Mouse (Mus musculus): Measurements from ENCODE around the gene Olfr1410. TPM values are rescaled to one million over a fixed set of nuclear protein-coding genes. Genes with fewer than 3 reads are reported as not detected.

The Olfr1410 gene
- total and polyA plus RNA-seq, 3 experiments = not detected

GRCm38 (mm10) chr1:92641514-92642272 lies 36.1 kb downstream of the Olfr1410 start, which contains the start of gene Cops9 (continued):
- TF ChIP-seq E2F4 (IDR thresholded peaks at IDR 0.05; ENCODE audit: borderline replicate concordance, low read depth, low read length) (no peak), SMC3 (IDR thresholded peaks at IDR 0.05; ENCODE audit: low read depth, low read length) (no peak), NRF1 (IDR thresholded peaks at IDR 0.05; ENCODE audit: insufficient read depth, low read depth, low read length, poor library complexity, severe bottlenecking) (no peak), ZC3H11A (IDR thresholded peaks at IDR 0.05; ENCODE audit: low read depth, low read length) (no peak), MAZ (IDR thresholded peaks at IDR 0.05; ENCODE audit: low read depth, low read length) (no peak), GATA1 (IDR thresholded peaks at IDR 0.05; ENCODE audit: low read depth, low read length) (peak; percentile 91), KAT2A (conservative IDR thresholded peaks at IDR 0.05; ENCODE audit: low read depth, low read length) (peak; percentile 21), HCFC1 (IDR thresholded peaks at IDR 0.05; ENCODE audit: low read depth, low read length) (peak; percentile 93), TCF12 (IDR thresholded peaks at IDR 0.05; ENCODE audit: low read depth, low read length) (peak; percentile 70), CHD2 (IDR thresholded peaks at IDR 0.05; ENCODE audit: low read length) (no peak), UBTF (IDR thresholded peaks at IDR 0.05; ENCODE audit: borderline replicate concordance, insufficient read depth, low read depth, low read length) (no peak)

GRCm38 (mm10) chr1:92643691-92644090 lies 38.1 kb downstream of the Olfr1410 start:
- Histone ChIP-seq H3K36me3 (ENCODE audit: control insufficient read depth in 1 of 2, insufficient read depth in 2 of 2, low read length in 2 of 2) (peaks cover 0 to 22% of the 10 kb centered on the region in 2 experiments; a peak in 3 of 4 replicates), H3K4me1 (ENCODE audit: control insufficient read depth in 1 of 2, insufficient read depth in 2 of 2, low read length in 2 of 2) (peaks cover 3 to 25% of the 10 kb centered on the region in 2 experiments), H3K4me3 (ENCODE audit: control insufficient read depth in 1 of 2, insufficient read depth in 1 of 2, low read depth in 2 of 2, low read length in 2 of 2) (no peak overlapping the region), H3K79me2 (ENCODE audit: control insufficient read depth, insufficient read depth, low read length, poor library complexity) (peaks cover 29% of the 10 kb centered on the region), H3K27me3 (ENCODE audit: control insufficient read depth in 1 of 2, insufficient read depth in 2 of 2, low read length in 2 of 2) (no peaks in the 10 kb centered on the region), H3K9ac (ENCODE audit: control insufficient read depth, low read depth, low read length, poor library complexity, severe bottlenecking) (no peak overlapping the region), H3K9me3 (replicated peaks; ENCODE audit: insufficient read depth, low read length) (no peaks in the 10 kb centered on the region), H3K27ac (ENCODE audit: control insufficient read depth, low read depth, low read length) (no peak overlapping the region)
- no peak for DNase-seq (ENCODE audit: low read depth, low spot score)
- TF ChIP-seq RCOR1 (IDR thresholded peaks at IDR 0.05; ENCODE audit: low read depth, low read length) = no peak
- 0 out of 2 replicates have a peak, but pooled peaks have one; percentile 15 for TF ChIP-seq TAL1 (IDR thresholded peaks at IDR 0.05; ENCODE audit: low read length)

- H3K4me1 ChIP-seq (ENCODE audit: control insufficient read depth in 1 of 2, insufficient read depth in 2 of 2, low read length in 2 of 2) = peaks cover 3 to 24% of the 10 kb centered on the region in 2 experiments
- no peaks in the 10 kb centered on the region for H3K9me3 ChIP-seq (replicated peaks; ENCODE audit: insufficient read depth, low read length)
Measured at GRCm38 (mm10) chr1:92644916-92645315, 39.3 kb downstream of the Olfr1410 start.

More at GRCm38 (mm10) chr1:92644916-92645315, 39.3 kb downstream of the Olfr1410 start:
- Histone ChIP-seq H3K36me3 (ENCODE audit: control insufficient read depth in 1 of 2, insufficient read depth in 2 of 2, low read length in 2 of 2) (peaks cover 0 to 17% of the 10 kb centered on the region in 2 experiments; a peak in 2 of 4 replicates), H3K79me2 (ENCODE audit: control insufficient read depth, insufficient read depth, low read length, poor library complexity) (peaks cover 18% of the 10 kb centered on the region), H3K27me3 (ENCODE audit: control insufficient read depth in 1 of 2, insufficient read depth in 2 of 2, low read length in 2 of 2) (no peaks in the 10 kb centered on the region), H3K27ac (ENCODE audit: control insufficient read depth, low read depth, low read length) (no peak overlapping the region), H3K9ac (ENCODE audit: control insufficient read depth, low read depth, low read length, poor library complexity, severe bottlenecking) (no peak overlapping the region), H3K4me3 (ENCODE audit: control insufficient read depth in 1 of 2, insufficient read depth in 1 of 2, low read depth in 2 of 2, low read length in 2 of 2) (no peak overlapping the region)
- DNase-seq (ENCODE audit: low read depth, low spot score) = no peak
- TF ChIP-seq RCOR1 (IDR thresholded peaks at IDR 0.05; ENCODE audit: low read depth, low read length) (no peak), JUND (IDR thresholded peaks at IDR 0.05; ENCODE audit: low read depth, low read length) (no peak), KAT2A (conservative IDR thresholded peaks at IDR 0.05; ENCODE audit: low read depth, low read length) (no peak), SMC3 (IDR thresholded peaks at IDR 0.05; ENCODE audit: low read depth, low read length) (no peak), E2F4 (IDR thresholded peaks at IDR 0.05; ENCODE audit: borderline replicate concordance, low read depth, low read length) (no peak), ELF1 (IDR thresholded peaks at IDR 0.05; ENCODE audit: low read depth, low read length) (no peak), ZNF384 (IDR thresholded peaks at IDR 0.05; ENCODE audit: low read depth, low read length) (no peak), ZKSCAN1 (IDR thresholded peaks at IDR 0.05; ENCODE audit: low read depth, low read length) (no peak), UBTF (IDR thresholded peaks at IDR 0.05; ENCODE audit: borderline replicate concordance, insufficient read depth, low read depth, low read length) (no peak), MAFK (IDR thresholded peaks at IDR 0.05; ENCODE audit: borderline replicate concordance, low read depth, low read length) (no peak), RAD21 (IDR thresholded peaks at IDR 0.05; ENCODE audit: low read depth, low read length) (no peak), POLR2AphosphoS5 (IDR thresholded peaks at IDR 0.05; ENCODE audit: borderline replicate concordance, low read depth, low read length) (no peak), CHD2 (IDR thresholded peaks at IDR 0.05; ENCODE audit: low read length) (no peak), NELFE (IDR thresholded peaks at IDR 0.05; ENCODE audit: low read depth, low read length) (no peak), MAX (IDR thresholded peaks at IDR 0.05; ENCODE audit: low read length) (no peak)
